Mouse (Mus musculus): ENCODE results near the gene Scoc. TPM values are rescaled to one million over a fixed set of nuclear protein-coding genes. Genes with fewer than 3 reads are reported as not detected.

Gene Scoc
- polyA plus RNA-seq, 1 experiment from 2014 or later = 121 TPM

GRCm38 (mm10) chr8:83394325-83394724 is 63.9 kb downstream of the Scoc start:
- ATAC-seq (ENCODE audit: low FRiP score, low read depth) = no peak
- H3K4me3 ChIP-seq = no peak overlapping the region
- no peak overlapping the region for H3K4me2 ChIP-seq (replicated peaks)
- peaks cover 16% of the 10 kb centered on the region for H3K27me3 ChIP-seq
- H3K36me3 ChIP-seq = no peaks in the 10 kb centered on the region
- no peaks in the 10 kb centered on the region for H3K9me3 ChIP-seq
- WGBS = 87% methylated on average over 5 of the region's 5 CpGs
- H3K4me1 ChIP-seq = peaks cover 6% of the 10 kb centered on the region; the same call in 1 of the 2 replicates
- H3K9ac ChIP-seq = no peak overlapping the region
- H3K27ac ChIP-seq = no peak overlapping the region

GRCm38 (mm10) chr8:83392521-83392920 is 65.7 kb downstream of the Scoc start:
- WGBS = 57% methylated on average over 1 of the region's 1 CpGs
- peaks cover 6% of the 10 kb centered on the region; the same call in 1 of the 2 replicates for H3K4me1 ChIP-seq

GRCm38 (mm10) chr8:83390006-83390701 is 68.0 kb downstream of the Scoc start:
- peaks cover 6% of the 10 kb centered on the region; the same call in 1 of the 2 replicates for H3K4me1 ChIP-seq
- no peaks in the 10 kb centered on the region for H3K36me3 ChIP-seq
- H3K4me3 ChIP-seq = peak overlapping the region; percentile 49
- H3K27me3 ChIP-seq = peaks cover 28% of the 10 kb centered on the region
- H3K9ac ChIP-seq = peak overlapping the region; percentile 67
- 6% methylated on average over 14 of the region's 14 CpGs for WGBS
- ATAC-seq (ENCODE audit: low FRiP score, low read depth) = no peak
- no peaks in the 10 kb centered on the region; the same call in 1 of the 2 replicates for H3K9me3 ChIP-seq
- H3K4me2 ChIP-seq (replicated peaks) = peak overlapping the region; percentile 76
- no peak overlapping the region for H3K27ac ChIP-seq

More at GRCm38 (mm10) chr8:83392521-83392920, 65.7 kb downstream of the Scoc start:
- Histone ChIP-seq H3K9me3 (no peaks in the 10 kb centered on the region; the same call in 1 of the 2 replicates), H3K9ac (no peak overlapping the region), H3K36me3 (no peaks in the 10 kb centered on the region), H3K4me2 (replicated peaks) (no peak overlapping the region), H3K4me3 (no peak overlapping the region), H3K27ac (no peak overlapping the region), H3K27me3 (peaks cover 28% of the 10 kb centered on the region)
- ATAC-seq (ENCODE audit: low FRiP score, low read depth) = no peak

GRCm38 (mm10) chr8:83389316-83390005 is 68.7 kb downstream of the Scoc start, which contains the start of gene Clgn:
Gene Clgn, plus strand, starts transcription at chr8:83389867.
- 4% methylated on average over 41 of the region's 41 CpGs for WGBS
- H3K27ac ChIP-seq = no peak within 1 kb of the TSS
- peak; percentile 75 for ATAC-seq (ENCODE audit: low FRiP score, low read depth)

GRCm38 (mm10) chr8:83382850-83383249 is 75.3 kb downstream of the Scoc start:
- no peak for ATAC-seq (ENCODE audit: low FRiP score, low read depth)
- Histone ChIP-seq H3K9me3 (no peaks in the 10 kb centered on the region), H3K27me3 (no peaks in the 10 kb centered on the region), H3K4me1 (no peaks in the 10 kb centered on the region), H3K4me2 (replicated peaks) (no peak overlapping the region), H3K27ac (no peak overlapping the region), H3K4me3 (no peak overlapping the region), H3K9ac (no peak overlapping the region), H3K36me3 (no peaks in the 10 kb centered on the region)
- WGBS = 28% methylated on average over 2 of the region's 2 CpGs

More at GRCm38 (mm10) chr8:83389316-83390005, 68.7 kb downstream of the Scoc start, which contains the start of gene Clgn:
- Histone ChIP-seq H3K4me2 (replicated peaks) (peak within 1 kb of the TSS; percentile 76), H3K9ac (peak within 1 kb of the TSS; percentile 67), H3K4me3 (peak within 1 kb of the TSS; percentile 49), H3K4me1 (peaks cover 6% of the 10 kb centered on the region; the same call in 1 of the 2 replicates), H3K9me3 (no peaks in the 10 kb centered on the region; the same call in 1 of the 2 replicates), H3K36me3 (no peaks in the 10 kb centered on the region), H3K27me3 (peaks cover 28% of the 10 kb centered on the region)

- H3K9me3 ChIP-seq = no peaks in the 10 kb centered on the region
- ATAC-seq (ENCODE audit: low FRiP score, low read depth) = no peak
- no peaks in the 10 kb centered on the region for H3K27me3 ChIP-seq
- H3K27ac ChIP-seq = no peak overlapping the region
- H3K36me3 ChIP-seq = no peaks in the 10 kb centered on the region
- no peak overlapping the region for H3K4me2 ChIP-seq (replicated peaks)
- no peak overlapping the region for H3K4me3 ChIP-seq
- WGBS = 79% methylated on average over 2 of the region's 2 CpGs
- H3K4me1 ChIP-seq = no peaks in the 10 kb centered on the region
- no peak overlapping the region for H3K9ac ChIP-seq
Observed at GRCm38 (mm10) chr8:83381016-83381415, 77.2 kb downstream of the Scoc start.

- Histone ChIP-seq H3K4me2 (replicated peaks) (no peak overlapping the region), H3K4me1 (no peaks in the 10 kb centered on the region), H3K9ac (no peak overlapping the region), H3K27me3 (no peaks in the 10 kb centered on the region), H3K9me3 (no peaks in the 10 kb centered on the region), H3K4me3 (no peak overlapping the region), H3K27ac (no peak overlapping the region), H3K36me3 (no peaks in the 10 kb centered on the region)
- 53% methylated on average over 4 of the region's 4 CpGs for WGBS
- no peak for ATAC-seq (ENCODE audit: low FRiP score, low read depth)
Observed at GRCm38 (mm10) chr8:83380141-83380540, 78.0 kb downstream of the Scoc start.

Other genes starting within 250 kb of the Scoc start
- gene Ucp1, start 168.0 kb downstream of the Scoc start, polyA plus RNA-seq (2015; fragmentation: Nextera tagmentation; extraction: Ambion mirVana) = not detected in 2 replicates
- 21.9 and 22.9 TPM in 2 replicates for gene Elmod2, start 125.9 kb downstream of the Scoc start, polyA plus RNA-seq (2015; fragmentation: Nextera tagmentation; extraction: Ambion mirVana)
- not detected in 2 replicates for gene Mgat4d, start 109.9 kb downstream of the Scoc start, polyA plus RNA-seq (2015; fragmentation: Nextera tagmentation; extraction: Ambion mirVana)
- 1.5 and 1.7 TPM in 2 replicates for gene Clgn, start 68.5 kb downstream of the Scoc start, polyA plus RNA-seq (2015; fragmentation: Nextera tagmentation; extraction: Ambion mirVana)
- gene Olfr370, start 77.4 kb upstream of the Scoc start, polyA plus RNA-seq (2015; fragmentation: Nextera tagmentation; extraction: Ambion mirVana) = not detected in 2 replicates
- 282 and 290 TPM in 2 replicates for gene Ndufb7, start 108.3 kb upstream of the Scoc start, polyA plus RNA-seq (2015; fragmentation: Nextera tagmentation; extraction: Ambion mirVana)
- 578 and 605 TPM in 2 replicates for gene Tecr, start 149.6 kb upstream of the Scoc start, polyA plus RNA-seq (2015; fragmentation: Nextera tagmentation; extraction: Ambion mirVana)
- 67.0 and 72.5 TPM in 2 replicates for gene Dnajb1, start 149.8 kb upstream of the Scoc start, polyA plus RNA-seq (2015; fragmentation: Nextera tagmentation; extraction: Ambion mirVana)
- 163 and 167 TPM in 2 replicates for gene Gipc1, start 194.3 kb upstream of the Scoc start, polyA plus RNA-seq (2015; fragmentation: Nextera tagmentation; extraction: Ambion mirVana)
- gene Ptger1, start 208.3 kb upstream of the Scoc start, polyA plus RNA-seq (2015; fragmentation: Nextera tagmentation; extraction: Ambion mirVana) = 0.89 and 1.2 TPM in 2 replicates
- 28.7 and 29.8 TPM in 2 replicates for gene Pkn1, start 240.8 kb upstream of the Scoc start, polyA plus RNA-seq (2015; fragmentation: Nextera tagmentation; extraction: Ambion mirVana)

Data from limb, embryonic 13.5 days (tissue).